Mouse (Mus musculus): ENCODE measurements at regions not wholly inside any gene's neighbourhood (a gene's known extent, or its start where the extent isn't known, plus 50 kb on each side); places are given as distances from the start of the nearest gene placed in this dataset.
"Not testable (repeated sequence)": the region's sequence is repeated elsewhere in the genome, so short reads cannot be mapped to it uniquely, and the experiment has no call there.

- Histone ChIP-seq H3K36me3 (replicated peaks; ENCODE audit: low read length) (no peaks in the 10 kb centered on the region), H3K9me3 (no peaks in the 10 kb centered on the region), H3K27me3 (replicated peaks) (peaks cover 2% of the 10 kb centered on the region), H3K4me1 (peaks cover 35% of the 10 kb centered on the region), H3K4me3 (replicated peaks) (no peak overlapping the region)
- TF ChIP-seq FLI1 (IDR thresholded peaks at IDR 0.05; ENCODE audit: low read length) (no peak), GATA1 (IDR thresholded peaks at IDR 0.05; ENCODE audit: borderline replicate concordance, low read length) (no peak)
These were observed 90.7 kb upstream of the Fam3c start for GRCm38 (mm10) chr6:22446621-22447310.

- H3K36me3 ChIP-seq (replicated peaks; ENCODE audit: low read length); H3K9me3 ChIP-seq; H3K4me3 ChIP-seq (replicated peaks); H3K27me3 ChIP-seq (replicated peaks): not testable (repeated sequence)
- H3K4me1 ChIP-seq = peaks cover 25% of the 10 kb centered on the region
These were observed 88.8 kb upstream of the Fam3c start for GRCm38 (mm10) chr6:22444856-22445255.

- Histone ChIP-seq H3K4me1 (peaks cover 25% of the 10 kb centered on the region), H3K36me3 (replicated peaks; ENCODE audit: low read length) (no peaks in the 10 kb centered on the region), H3K27me3 (replicated peaks) (peaks cover 2% of the 10 kb centered on the region), H3K4me3 (replicated peaks) (no peak overlapping the region), H3K9me3 (no peaks in the 10 kb centered on the region)
- TF ChIP-seq GATA1 (IDR thresholded peaks at IDR 0.05; ENCODE audit: borderline replicate concordance, low read length) = no peak
- no peak for TF ChIP-seq FLI1 (IDR thresholded peaks at IDR 0.05; ENCODE audit: low read length)
These were observed 88.2 kb upstream of the Fam3c start for GRCm38 (mm10) chr6:22444220-22444619.

- Histone ChIP-seq H3K9me3 (no peaks in the 10 kb centered on the region), H3K4me1 (peaks cover 20% of the 10 kb centered on the region), H3K36me3 (replicated peaks; ENCODE audit: low read length) (no peaks in the 10 kb centered on the region), H3K4me3 (replicated peaks) (no peak overlapping the region), H3K27me3 (replicated peaks) (peaks cover 2% of the 10 kb centered on the region)
- no peak for TF ChIP-seq FLI1 (IDR thresholded peaks at IDR 0.05; ENCODE audit: low read length)
- no peak for TF ChIP-seq GATA1 (IDR thresholded peaks at IDR 0.05; ENCODE audit: borderline replicate concordance, low read length)
These were observed 87.5 kb upstream of the Fam3c start for GRCm38 (mm10) chr6:22443573-22443972.

GRCm38 (mm10) chr6:22443170-22443569 is 87.1 kb upstream of the Fam3c start:
- H3K36me3 ChIP-seq (replicated peaks; ENCODE audit: low read length) = no peaks in the 10 kb centered on the region

GRCm38 (mm10) chr6:22442591-22442990 is 86.5 kb upstream of the Fam3c start:
- Histone ChIP-seq H3K27me3 (replicated peaks) (peaks cover 2% of the 10 kb centered on the region), H3K4me1 (peaks cover 11% of the 10 kb centered on the region), H3K9me3 (no peaks in the 10 kb centered on the region), H3K36me3 (replicated peaks; ENCODE audit: low read length) (no peaks in the 10 kb centered on the region), H3K4me3 (replicated peaks) (no peak overlapping the region)
- TF ChIP-seq FLI1 (IDR thresholded peaks at IDR 0.05; ENCODE audit: low read length) = no peak
- no peak for TF ChIP-seq GATA1 (IDR thresholded peaks at IDR 0.05; ENCODE audit: borderline replicate concordance, low read length)

More at GRCm38 (mm10) chr6:22443170-22443569, 87.1 kb upstream of the Fam3c start:
- Histone ChIP-seq H3K9me3 (no peaks in the 10 kb centered on the region), H3K27me3 (replicated peaks) (peaks cover 2% of the 10 kb centered on the region), H3K4me1 (peaks cover 16% of the 10 kb centered on the region), H3K4me3 (replicated peaks) (no peak overlapping the region)
- TF ChIP-seq GATA1 (IDR thresholded peaks at IDR 0.05; ENCODE audit: borderline replicate concordance, low read length) (no peak), FLI1 (IDR thresholded peaks at IDR 0.05; ENCODE audit: low read length) (no peak)

GRCm38 (mm10) chr6:22439871-22440270 is 83.8 kb upstream of the Fam3c start:
- no peak overlapping the region for H3K4me3 ChIP-seq (replicated peaks)
- TF ChIP-seq GATA1 (IDR thresholded peaks at IDR 0.05; ENCODE audit: borderline replicate concordance, low read length) (no peak), FLI1 (IDR thresholded peaks at IDR 0.05; ENCODE audit: low read length) (no peak)

GRCm38 (mm10) chr6:22429026-22429425 is 73.0 kb upstream of the Fam3c start:
- Histone ChIP-seq H3K9me3 (no peaks in the 10 kb centered on the region), H3K36me3 (replicated peaks; ENCODE audit: low read length) (no peaks in the 10 kb centered on the region), H3K4me1 (peaks cover 26% of the 10 kb centered on the region), H3K27me3 (replicated peaks) (no peaks in the 10 kb centered on the region), H3K4me3 (replicated peaks) (no peak overlapping the region)
- TF ChIP-seq GATA1 (IDR thresholded peaks at IDR 0.05; ENCODE audit: borderline replicate concordance, low read length) = no peak
- TF ChIP-seq FLI1 (IDR thresholded peaks at IDR 0.05; ENCODE audit: low read length) = no peak

More at GRCm38 (mm10) chr6:22439871-22440270, 83.8 kb upstream of the Fam3c start:
- H3K4me1 ChIP-seq = peaks cover 4% of the 10 kb centered on the region
- peaks cover 9% of the 10 kb centered on the region for H3K36me3 ChIP-seq (replicated peaks; ENCODE audit: low read length)
- peaks cover 18% of the 10 kb centered on the region for H3K9me3 ChIP-seq
- H3K27me3 ChIP-seq (replicated peaks) = no peaks in the 10 kb centered on the region

- Histone ChIP-seq H3K4me1 (peaks cover 55% of the 10 kb centered on the region), H3K9me3 (no peaks in the 10 kb centered on the region), H3K27me3 (replicated peaks) (no peaks in the 10 kb centered on the region), H3K4me3 (replicated peaks) (no peak overlapping the region), H3K36me3 (replicated peaks; ENCODE audit: low read length) (no peaks in the 10 kb centered on the region)
- TF ChIP-seq GATA1 (IDR thresholded peaks at IDR 0.05; ENCODE audit: borderline replicate concordance, low read length) (no peak), FLI1 (IDR thresholded peaks at IDR 0.05; ENCODE audit: low read length) (no peak)
These were observed 68.2 kb upstream of the Fam3c start for GRCm38 (mm10) chr6:22424161-22424807.

All from megakaryocyte, embryonic 14.5 days (primary cell).